Mouse (Mus musculus) ES-Bruce4 (cell line): Measurements from ENCODE around the gene Pea15a.

Experiments
- CTCF ChIP-seq: IDR thresholded peaks from one replicate; pipeline ENCODE4 v1.8.1; 2011; ENCODE audit warnings: low read depth, low read length
- EP300 ChIP-seq: IDR thresholded peaks from 2 replicates; pipeline ENCODE4 v1.6.1; 2011; ENCODE audit warnings: low read depth, low read length; ENCODE audit not compliant: insufficient read depth
- POLR2A ChIP-seq: IDR thresholded peaks from one replicate; pipeline ENCODE4 v1.8.1; 2011; ENCODE audit warnings: low read length; ENCODE audit not compliant: insufficient read depth

DNA sequence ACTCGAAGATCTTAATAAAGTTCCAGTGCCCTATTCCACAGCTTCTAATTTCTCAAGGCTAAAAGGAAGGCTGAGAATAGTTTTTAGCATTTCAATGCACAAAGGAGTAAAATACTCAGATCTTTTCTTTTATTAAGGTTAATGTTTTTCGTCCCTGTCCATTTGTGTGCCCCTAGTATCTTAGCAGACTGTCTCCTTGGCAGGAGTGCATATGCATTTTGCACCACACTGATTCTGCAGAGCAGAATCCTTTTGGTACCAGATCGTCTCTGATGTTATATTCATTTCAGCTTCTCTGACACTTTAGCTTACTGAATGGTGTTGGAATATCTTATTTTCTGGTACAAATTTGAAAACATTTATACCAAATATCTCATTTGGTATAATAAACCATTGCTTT lies 24.8 kb downstream of the Pea15a start:
- TF ChIP-seq POLR2A (no peak), CTCF (no peak), EP300 (no peak)
